Mouse (Mus musculus) ovary, postnatal 10 days (tissue): Measurements from ENCODE around the gene Bicdl2.

Experiments
- DNase-seq: peaks from one replicate; pipeline ENCODE4 v3.0.0; 2022; ENCODE audit warnings: low spot score

Bicdl2 gene

DNA sequence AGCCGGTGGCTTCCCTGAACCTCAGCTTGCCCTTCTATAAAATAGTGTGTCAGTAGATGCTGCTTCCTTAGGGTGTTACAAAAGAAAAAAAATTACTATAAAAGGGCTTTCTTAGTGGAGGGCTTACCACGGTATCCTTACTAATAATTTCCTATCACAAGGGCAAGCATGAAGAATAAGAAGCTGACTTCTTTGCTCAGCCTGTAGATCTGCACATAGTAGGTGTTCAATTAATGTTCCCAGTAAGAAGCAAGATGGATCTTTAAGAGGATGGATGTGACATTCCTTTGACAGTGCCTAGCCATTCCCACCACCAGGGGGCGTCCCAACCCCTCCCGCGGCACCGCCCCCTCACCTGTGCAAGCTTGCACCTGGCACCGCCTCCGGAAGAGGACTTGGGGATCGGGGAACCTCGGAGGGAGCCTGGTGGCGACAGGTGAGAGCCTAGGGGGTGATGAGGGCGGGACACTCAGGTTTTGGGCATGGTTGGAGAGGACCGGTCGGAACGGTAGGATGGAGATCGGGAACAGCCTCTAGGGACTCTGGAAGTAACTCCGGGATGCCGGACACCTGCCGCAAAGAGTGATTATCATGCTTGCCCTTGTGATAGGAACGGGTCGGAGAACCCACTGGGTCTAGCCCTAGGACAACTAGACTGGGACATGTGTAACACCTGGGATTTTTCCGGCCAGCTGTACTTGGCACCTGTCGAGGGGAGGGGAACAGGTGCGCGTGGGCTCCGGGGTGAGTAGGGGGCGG lies at the start of gene Bicdl2:
Gene Bicdl2, plus strand, starts transcription at position 390 of the 759 bp plus-strand sequence.
- peak; percentile 23 for DNase-seq

DNA sequence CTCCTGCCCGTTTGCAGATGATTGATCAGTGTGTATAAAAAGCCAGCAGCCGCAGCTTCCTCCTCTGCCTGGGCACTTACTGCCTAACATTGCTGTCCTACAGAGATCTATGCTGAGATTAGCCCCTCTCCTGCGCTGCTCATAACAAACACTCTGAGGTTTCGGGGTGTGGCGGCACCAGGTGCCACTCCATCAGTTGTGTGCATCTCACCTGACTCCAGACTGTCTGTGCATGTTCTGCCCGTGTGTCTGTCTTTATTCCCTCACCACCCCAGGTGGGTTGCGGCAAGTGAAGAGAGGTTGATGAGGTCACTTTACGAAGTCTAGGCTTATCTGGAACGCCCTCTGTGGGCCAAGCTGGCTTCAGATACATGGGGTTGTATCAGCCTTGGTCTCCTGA lies 43.2 kb upstream of the Bicdl2 start:
- no peak for DNase-seq

DNA sequence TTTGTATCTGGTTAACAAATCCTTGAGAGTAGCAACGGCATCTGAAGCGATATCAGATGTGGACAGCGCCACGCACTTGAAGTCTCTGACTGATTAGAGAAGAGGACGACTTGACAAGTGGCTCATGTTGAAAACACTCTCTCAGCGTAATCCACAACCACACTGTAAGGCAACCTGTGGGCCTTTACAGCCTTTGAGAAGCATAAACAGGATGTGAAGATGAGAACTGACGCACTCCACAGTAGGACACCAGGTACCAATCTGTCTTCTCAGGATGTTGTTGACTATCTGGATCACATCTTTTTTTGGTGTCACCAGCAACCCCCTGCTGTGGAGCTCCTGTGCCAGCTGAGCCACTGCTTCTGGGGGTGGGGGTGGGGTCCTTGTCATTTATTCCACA lies 40.0 kb upstream of the Bicdl2 start:
- no peak for DNase-seq

DNA sequence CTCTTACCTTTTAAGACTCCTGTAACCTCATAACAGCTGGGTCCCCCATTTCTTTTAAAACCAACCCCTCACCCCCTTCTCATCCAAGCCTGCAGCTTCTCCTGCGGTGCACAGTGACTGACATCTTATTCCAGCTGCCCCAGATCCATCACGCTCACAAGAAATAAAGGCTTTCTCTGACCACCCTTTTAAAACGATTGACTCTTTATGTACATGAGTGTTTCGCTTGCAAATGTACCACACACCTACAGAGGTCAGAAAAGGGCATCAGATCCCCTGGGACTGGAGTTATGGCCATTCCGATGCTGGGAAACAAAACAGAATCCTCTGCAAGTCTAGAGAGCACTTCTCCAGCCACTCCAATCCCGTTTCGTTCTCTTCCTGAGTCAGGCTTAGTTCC lies 32.5 kb upstream of the Bicdl2 start:
- no peak for DNase-seq

DNA sequence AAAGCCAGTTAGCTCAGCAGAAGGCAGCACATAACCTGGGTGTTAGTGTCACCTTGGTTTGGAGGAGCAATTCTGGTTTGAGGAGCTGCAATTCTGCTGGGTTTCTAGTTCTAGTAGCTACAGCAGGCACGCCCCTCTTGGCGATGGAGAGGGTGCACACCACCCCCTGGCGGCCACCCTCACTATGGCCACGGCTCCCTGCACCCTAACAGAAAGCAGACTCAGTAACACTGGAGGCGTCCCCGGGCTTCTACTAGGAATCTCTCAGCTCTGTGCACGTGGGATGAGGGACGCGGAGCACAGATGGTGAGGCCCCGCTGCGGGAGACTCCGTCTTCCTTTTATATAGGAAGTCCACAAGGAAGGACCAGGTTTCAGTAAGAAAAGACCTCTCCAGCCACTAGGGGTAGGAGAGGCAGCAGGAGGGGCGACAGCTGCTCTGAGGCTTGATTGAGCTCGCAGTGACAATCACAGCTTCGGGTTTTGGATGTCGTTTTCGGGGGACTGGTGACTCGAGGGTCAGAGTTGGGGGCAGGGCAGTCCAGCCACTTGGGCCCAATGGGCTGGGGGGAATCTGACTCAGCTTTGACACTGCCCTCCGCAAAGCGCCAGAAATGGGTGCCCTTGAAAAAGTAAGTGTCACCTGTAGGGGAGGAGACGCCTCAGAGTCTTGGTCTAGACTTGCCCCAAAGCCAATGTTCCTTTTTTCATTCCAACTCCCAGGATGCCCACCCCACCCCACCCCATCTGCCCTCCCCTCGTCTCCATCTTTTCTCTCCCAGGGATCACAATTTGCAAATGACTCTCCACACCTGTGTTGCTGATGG lies 29.9 kb upstream of the Bicdl2 start:
- DNase-seq = peak; percentile 65

DNA sequence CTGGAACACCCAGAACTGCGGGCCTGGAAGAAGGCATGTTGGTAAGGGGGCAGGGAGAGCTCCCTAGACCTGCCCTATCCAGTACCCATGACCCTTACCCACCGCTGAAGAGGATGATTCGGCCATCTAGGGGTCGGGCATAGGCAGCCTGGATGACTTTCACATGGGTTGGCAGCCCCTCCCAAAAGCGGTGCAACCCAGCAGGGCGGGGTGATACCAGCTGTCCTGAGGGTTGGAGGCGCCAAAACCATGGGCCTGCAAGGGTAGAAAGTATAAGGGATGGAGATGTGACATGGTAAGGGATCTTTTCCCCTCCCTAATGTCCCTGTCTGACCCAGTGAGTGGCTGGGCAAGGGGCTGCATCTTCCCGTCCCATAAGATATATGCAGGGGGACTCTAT lies 29.1 kb upstream of the Bicdl2 start:
- no peak for DNase-seq

DNA sequence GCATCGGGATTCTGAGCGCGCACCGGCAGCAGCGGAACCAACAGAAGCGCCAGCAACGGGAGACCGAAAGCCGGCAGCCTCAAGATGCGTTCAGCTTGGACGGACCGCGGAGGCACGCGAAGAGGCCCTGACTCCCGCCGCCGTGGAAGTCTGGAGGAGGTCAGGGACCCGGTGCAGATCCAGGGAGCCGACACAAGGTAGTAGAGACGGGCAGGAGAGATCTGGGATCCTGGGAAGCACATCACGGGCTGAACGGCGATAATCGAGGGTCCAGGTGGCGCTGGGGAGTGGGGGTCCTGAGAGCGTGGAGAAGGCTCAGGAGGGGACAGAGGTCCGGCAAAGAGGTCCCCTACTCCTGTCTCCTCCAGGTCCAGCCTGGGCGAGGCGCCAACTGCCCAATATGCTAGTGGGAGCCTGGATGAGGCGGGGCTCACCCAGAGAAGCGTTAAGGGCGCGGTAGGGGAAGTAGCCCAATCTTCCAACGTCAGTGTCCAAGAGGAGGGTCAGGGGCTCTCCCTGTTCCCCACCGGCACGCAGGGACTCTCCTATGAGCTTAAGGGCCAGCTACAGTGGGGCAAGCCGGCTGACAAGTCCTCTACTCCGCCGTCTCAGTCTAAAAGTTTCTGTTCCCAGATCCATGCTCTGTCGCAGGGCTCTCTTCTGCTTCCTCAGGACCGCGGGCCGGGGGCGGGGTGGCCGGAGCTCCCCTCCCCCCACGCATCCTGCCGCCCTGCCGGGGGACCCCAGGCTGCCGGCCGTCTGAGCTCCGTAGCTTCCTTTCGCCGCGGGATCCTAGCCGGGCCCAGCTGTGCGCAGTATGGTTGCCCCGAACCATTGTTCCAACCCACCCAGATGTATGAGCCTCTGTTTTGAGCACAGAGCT lies 15.5 kb upstream of the Bicdl2 start, which contains the start of gene Mmp25:
Gene Mmp25, minus strand, starts transcription at position 665 of the 883 bp plus-strand sequence.
- no peak for DNase-seq

DNA sequence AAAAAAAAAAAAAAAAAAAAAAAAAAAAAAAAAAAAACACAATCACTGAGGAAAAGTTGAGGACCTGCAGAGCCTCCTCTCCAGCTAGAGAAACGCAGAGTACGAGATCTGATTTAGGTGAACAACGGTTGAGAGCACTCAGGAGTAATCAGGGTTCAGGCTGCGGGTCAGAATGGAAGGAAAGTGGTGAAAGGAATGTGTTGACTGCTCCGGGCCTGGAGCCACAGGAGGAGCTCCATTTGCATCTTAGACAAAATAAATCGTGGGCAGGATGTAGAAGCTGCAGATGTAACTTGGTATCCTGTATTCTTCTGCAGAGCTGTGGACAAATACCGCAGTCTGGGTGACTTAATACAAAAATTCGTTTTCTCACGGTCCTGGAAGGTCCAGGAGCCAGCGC lies 14.4 kb upstream of the Bicdl2 start:
- DNase-seq = no peak

DNA sequence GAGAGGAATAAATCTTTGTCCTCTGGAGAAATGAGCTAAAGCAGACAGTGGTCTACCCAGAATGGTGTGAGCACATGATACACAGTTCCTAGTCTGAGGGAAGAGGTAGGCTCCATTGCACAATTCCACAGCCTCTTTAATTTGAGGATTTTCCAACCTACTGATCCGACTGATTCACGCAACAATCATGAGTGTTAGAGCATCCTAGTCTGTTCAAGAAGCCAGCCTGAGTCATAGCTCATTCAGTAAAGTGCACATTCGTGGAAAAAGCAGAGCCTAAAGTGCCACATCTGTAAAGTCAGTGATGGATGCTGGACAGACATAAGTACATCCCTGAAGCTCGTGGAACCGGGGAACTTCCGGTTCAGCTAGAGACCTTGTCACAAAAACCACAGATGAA lies 8.9 kb upstream of the Bicdl2 start:
- no peak for DNase-seq

DNA sequence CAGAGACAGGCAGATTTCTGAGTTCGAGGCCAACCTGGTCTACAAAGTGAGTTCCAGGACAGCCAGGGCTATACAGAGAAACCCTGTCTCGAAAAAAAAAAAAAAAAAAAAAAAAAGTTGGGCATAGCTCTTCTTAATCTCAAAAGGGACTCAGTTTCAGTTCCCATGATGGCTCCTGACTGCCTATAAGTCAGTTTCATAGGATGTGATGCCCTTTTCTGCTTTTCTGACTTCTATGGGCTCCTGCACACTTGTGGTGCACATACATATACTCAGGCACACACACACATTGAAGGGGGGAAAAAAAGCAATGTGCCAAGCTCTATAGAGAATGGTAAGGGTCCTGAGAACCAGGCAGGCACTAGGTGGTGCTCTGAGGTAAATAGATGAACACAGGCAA lies 7.0 kb upstream of the Bicdl2 start:
- DNase-seq = no peak

DNA sequence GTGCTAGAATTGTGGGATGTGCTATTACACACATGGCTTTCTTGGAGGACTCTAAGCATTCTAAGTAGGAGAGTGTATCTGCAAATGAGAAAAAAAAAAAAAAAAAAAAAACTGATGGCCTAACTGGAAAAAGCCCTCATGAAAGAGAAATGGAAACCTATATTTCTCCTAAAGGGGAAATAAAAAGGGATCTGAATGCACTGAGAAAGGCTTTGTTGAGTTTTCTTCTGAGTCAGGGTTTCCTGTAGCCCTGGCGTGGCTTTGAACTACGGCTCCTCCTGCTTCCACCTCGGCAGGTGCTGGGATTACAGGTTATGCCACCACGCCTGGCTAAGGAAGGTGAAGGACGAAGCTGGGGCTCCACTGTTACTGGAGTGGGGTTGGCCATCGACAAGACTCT lies 6.3 kb upstream of the Bicdl2 start:
- no peak for DNase-seq

DNA sequence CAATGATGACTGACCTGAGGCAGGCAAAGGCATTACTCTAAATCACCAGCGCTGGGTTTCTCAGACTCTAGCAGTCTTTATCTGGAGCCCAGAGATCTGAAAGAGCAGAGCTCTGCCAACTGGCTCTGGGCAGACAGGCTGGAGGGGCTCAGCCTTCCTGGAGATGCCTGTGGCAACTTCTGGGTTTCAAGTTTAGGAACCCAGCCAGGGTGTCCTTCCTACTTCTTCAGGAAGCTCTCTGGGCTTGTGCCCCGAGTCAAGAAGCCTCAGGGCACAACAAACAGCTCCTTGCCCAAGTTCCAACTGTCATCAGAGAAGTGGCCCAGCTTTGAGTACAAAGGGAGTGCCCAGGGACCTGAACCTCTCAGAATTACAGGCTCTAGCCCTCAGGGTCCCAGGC lies 5.9 kb upstream of the Bicdl2 start:
- DNase-seq = no peak

DNA sequence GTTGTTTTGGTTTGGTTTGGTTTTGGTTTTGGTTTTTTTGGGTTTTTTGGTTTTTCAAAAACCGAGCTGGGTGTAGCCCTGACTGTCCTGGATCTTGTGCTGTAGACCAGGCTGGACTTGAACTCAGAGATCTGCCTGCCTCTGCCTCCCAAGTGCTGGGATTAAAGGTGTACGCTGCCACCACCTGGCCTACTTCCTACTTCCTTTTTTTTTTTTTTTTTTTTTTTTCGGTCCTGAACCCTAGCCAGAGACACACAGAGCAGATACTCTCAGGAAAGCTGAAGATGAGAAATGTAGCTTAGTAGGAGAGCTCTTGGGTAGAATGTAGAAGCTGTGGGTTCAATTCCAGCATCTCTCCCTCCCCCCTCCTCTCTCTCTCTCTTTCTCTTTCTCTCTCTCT lies 1.9 kb upstream of the Bicdl2 start:
- DNase-seq = no peak

DNA sequence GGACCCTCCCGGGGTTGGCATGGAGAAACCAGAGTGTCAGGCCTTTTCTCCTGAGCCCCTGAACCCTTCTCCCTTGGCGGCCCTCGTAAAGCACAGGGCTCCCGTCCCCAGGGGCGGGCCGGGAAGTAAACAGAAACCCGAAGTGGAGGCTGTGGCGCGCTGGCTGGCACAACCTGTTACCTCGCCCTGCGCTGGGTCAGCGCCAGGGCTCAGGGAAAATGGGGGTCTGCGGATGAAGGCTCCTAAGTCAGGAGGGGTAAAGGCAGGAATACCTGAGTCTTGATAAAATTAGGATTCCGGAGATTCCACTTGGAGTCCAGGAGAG lies 532 bp downstream of the Bicdl2 start:
- DNase-seq = no peak

DNA sequence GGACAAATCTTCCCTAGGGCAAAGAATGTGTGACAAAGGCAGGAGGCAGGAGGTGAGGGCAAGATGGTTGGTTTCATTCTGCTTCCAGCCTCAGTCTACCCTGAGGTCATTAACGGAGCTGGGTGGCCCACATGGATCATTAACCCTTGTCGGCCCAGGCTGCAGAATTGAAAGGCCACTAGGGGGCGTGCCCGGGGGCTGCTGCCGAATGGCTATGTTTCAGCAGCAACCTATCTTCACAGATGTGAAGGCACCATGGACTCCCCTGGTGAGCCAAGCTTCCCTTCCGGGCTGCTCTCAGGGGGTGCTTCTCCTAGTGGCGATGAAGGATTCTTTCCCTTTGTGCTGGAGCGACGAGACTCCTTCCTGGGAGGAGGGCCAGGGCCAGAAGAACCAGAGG lies 1.2 kb downstream of the Bicdl2 start:
- DNase-seq = peak; percentile 6

DNA sequence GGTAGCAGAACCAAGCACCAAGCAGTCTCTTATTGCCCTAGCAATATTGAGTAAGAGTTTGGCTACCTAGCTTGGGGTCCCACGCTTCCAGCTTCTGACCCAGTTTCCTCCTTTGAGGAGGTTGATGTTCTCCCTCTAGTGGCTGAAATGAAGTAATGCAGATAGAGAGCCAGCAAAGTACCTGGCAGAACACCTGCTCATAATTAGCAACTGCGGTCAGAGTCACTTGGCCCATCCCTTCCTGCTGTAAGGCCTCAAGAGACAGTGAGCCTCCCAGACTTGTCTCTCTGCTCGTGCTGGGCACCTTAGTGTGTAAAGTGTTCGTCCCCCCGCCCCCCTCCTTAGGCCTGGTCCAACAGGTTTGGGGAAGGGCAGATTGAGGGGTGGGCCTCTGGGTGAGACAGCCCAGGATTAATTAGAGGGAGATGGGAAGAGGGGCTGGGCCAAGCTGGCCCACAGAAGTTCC lies 4.3 kb downstream of the Bicdl2 start:
- no peak for DNase-seq

DNA sequence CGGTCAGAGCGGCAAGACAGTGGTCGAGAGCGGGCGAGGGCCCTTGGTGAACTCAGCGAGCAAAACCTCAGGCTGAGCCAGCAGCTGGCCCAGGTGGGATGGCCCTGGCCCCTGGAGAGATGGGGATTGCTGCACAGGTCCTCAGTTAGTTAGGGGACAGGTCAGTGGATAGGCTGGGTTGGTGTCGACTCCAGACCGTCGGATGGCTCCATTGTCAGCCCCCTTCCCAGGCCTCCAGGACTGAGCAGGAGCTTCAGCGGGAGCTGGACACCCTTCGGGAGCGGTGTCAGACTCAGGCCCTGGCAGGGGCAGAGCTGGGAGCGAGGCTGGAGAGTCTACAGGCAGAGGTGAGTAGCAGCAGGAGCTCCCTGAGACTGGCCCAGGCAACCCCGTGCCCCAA lies 5.2 kb downstream of the Bicdl2 start:
- no peak for DNase-seq

DNA sequence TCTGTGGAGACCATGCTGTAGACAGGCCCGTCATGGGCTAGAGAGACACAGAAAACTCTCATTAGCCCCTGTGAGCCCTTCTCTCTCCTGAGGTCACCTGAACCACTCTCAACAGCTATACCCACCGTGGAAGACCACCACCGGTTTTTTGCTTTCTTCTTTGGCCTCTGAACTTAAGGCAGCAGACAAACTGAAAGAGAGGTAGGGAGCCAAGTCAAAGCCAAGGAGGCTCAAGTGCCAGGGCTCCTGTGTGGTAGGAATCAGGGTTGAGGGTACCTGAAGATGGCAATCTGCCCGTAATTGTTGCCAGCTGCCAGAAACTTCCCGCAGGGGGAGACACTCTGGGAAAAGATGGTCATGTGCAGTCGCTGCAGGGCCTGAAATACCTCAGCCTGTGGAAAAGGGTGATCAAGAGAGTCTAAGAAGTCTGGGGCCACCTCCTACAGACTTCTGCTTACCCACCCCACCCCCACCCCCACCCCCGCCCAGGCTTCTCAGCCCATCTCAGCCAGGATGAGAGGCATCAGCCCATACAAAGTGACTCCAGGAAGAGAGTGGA lies 10.3 kb downstream of the Bicdl2 start:
- DNase-seq = no peak

DNA sequence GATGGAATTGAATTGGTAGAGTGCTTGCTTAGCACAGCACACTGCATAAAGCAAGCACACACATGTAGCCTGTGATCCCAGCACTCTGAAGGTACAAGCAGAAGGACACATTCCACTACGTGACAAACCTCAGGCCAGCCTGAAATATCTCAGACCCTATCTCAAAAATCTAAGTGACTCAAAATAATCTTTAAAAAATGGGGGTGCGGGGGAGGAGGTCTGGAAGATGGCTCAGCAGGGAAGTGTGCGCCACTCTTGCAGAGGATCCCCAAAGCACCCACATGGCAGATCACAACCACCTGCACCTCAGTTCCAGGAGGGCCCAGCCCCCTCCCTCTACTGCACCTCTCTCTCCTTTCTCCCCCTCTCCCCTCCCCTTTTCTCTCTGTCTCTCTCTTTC lies 11.2 kb downstream of the Bicdl2 start:
- no peak for DNase-seq

DNA sequence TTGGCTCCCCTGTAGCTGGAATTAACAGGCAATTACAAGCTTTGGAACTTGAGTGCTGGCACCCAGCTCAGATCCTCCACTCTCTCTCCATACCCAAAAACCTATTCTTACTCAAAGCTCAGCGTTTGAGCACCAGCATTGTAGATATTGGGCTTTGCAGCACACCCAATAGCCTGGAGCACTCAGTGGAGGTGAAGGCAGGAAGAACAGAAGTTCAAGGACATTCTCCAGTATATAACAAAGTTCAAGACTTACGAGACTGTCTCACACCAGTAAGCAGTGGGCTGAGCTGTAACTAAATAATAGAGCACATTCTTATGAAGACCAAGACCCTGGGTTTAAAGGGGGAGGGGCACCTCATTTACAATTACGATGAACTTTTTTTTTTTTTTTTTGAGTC lies 12.5 kb downstream of the Bicdl2 start:
- DNase-seq = no peak

DNA sequence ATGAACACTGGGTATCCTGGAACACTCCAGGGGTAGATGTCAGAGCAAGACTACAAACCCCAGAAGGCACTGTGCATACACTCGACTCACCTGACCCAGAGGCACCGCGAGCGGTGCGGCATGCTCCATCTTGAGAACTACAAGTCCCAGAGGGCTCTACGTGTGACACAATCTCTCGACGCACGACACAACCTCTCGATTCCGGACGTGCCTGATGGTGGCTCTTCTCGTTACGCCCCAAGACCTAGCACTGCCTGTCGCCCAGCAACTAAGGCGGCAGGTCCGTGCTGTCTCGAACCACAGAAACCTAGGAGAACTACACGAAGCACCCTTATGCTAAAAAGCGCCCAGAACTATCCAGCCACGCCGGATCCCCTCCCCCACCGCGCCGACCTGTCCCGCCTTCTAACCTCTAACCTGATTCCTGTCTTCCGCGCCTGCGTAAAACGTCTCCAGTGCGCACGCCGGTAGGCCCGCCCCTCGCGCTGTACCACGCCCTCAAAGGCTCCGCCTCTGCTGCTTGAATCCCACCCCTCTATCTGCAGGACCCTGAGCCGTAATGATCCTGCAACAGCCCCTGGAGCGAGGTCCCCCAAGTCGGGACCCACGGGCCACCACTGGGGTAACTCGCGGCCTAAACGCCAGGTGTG lies 13.2 kb downstream of the Bicdl2 start, which contains the start of the genes Hcfc1r1 and Thoc6:
Gene Hcfc1r1, plus strand, starts transcription at position 173 of the 650 bp plus-strand sequence.
Gene Thoc6, minus strand, starts transcription at position 459 of the 650 bp plus-strand sequence.
- DNase-seq = peak; percentile 78
